Mouse (Mus musculus) right cerebral cortex, adult 18-20 months (tissue): ENCODE data around the gene H3f3b.
A peak's percentile ranks its signal among the peaks of the same experiment; 100 is the strongest.
"Not testable (repeated sequence)": the region's sequence is repeated elsewhere in the genome, so short reads cannot be mapped to it uniquely, and the experiment has no call there.

Source experiments
- DNase-seq: peaks from one replicate; pipeline ENCODE4 v3.0.0; 2022; ENCODE audit warnings: mixed read lengths

The H3f3b gene

GRCm38 (mm10) chr11:116045173-116045572, 17.4 kb upstream of the H3f3b start:
- no peak for DNase-seq

GRCm38 (mm10) chr11:116043286-116043685, 15.5 kb upstream of the H3f3b start:
- no peak for DNase-seq

DNA sequence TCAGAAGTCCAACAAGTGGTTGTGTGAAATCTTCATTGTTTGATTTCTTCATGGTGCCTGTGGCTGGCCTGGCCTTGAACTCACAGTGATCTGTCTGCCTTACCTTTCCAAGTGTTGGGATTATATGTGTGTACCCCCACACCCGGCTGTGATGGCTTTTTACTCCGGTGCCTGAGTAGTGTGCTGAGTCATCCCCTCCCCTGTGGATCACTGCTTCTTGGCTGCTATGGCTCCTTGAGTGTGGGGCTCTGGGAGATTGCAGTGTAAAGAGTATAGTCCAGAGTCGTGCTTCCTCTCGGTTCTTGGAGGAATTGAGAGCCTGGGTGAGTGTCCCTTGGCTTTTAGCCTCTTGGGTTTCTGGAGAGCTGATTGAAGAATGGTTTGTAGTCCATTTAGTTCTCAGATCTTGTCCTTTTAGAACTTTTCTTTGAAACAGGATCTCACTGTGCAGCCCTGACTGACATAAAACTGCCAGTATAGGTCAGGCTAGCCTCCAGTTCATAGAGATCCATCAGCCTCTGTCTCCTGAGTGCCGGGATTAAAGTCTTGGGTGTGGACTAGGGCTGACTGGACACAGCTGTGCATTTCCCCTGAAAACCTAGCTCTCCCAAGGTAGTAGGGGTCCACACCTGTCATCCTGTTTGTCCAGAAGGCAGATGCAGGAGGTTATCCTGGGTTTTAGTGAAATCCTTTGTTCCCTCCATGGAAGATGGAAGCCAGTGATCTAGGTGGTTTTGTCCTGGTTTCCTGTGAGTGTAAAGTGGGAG, 14.8 kb upstream of the H3f3b start:
- DNase-seq: no peak

GRCm38 (mm10) chr11:116041833-116042232, 14.1 kb upstream of the H3f3b start:
- DNase-seq: no peak

GRCm38 (mm10) chr11:116040593-116040992, 12.8 kb upstream of the H3f3b start:
- DNase-seq: no peak

GRCm38 (mm10) chr11:116037826-116038225, 10.1 kb upstream of the H3f3b start:
- DNase-seq: no peak

DNA sequence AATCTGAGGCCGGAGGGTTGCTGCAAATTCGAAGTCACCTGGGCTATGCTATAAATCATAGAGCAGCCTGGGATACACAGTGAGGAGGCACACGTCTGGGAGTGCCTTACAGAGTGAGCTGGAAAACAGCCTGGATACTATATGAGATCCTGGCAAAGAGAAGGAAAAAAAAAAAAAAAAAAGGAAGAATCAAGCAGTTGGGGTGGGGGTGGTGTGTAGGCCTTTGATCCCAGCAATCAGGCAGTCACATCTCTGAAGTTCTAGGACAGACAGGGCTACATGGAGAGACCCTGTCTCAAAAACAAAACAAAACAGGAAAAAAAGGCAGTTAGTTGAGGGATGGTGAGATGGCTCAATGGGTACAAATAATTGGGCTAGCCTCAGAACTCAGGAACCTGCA, 8.9 kb upstream of the H3f3b start:
- no peak for DNase-seq

DNA sequence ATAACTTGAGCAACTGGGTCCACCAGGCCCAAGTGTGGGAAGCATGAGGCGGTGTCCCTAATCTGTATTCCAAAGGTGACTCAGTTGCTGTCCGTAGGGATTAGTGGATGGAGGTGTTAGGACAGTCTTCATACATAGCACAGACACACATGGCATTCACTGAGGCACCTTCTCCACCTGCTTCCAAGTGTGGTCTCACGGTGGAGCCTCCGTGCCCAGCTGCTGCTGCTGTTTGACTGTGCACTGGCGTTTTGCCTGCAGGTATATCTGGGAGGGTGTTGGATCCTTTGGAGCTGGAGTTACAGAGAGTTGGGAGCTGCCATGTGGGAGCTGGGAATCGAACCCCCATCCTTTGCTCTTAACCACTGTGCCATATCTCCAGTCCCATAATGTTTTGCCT, 6.8 kb upstream of the H3f3b start:
- DNase-seq: no peak

- DNase-seq: peak; percentile 33
Measured at GRCm38 (mm10) chr11:116030898-116031845, 3.4 kb upstream of the H3f3b start.

- peak; percentile 98 for DNase-seq
Measured at GRCm38 (mm10) chr11:116030088-116030897, 2.5 kb upstream of the H3f3b start, which contains the start of gene Unk. Gene Unk, plus strand, starts transcription at chr11:116030322.

- no peak for DNase-seq
Measured at GRCm38 (mm10) chr11:116029086-116029865, 1.5 kb upstream of the H3f3b start.

GRCm38 (mm10) chr11:116028177-116028865, 559 bp upstream of the H3f3b start:
- no peak for DNase-seq

DNA sequence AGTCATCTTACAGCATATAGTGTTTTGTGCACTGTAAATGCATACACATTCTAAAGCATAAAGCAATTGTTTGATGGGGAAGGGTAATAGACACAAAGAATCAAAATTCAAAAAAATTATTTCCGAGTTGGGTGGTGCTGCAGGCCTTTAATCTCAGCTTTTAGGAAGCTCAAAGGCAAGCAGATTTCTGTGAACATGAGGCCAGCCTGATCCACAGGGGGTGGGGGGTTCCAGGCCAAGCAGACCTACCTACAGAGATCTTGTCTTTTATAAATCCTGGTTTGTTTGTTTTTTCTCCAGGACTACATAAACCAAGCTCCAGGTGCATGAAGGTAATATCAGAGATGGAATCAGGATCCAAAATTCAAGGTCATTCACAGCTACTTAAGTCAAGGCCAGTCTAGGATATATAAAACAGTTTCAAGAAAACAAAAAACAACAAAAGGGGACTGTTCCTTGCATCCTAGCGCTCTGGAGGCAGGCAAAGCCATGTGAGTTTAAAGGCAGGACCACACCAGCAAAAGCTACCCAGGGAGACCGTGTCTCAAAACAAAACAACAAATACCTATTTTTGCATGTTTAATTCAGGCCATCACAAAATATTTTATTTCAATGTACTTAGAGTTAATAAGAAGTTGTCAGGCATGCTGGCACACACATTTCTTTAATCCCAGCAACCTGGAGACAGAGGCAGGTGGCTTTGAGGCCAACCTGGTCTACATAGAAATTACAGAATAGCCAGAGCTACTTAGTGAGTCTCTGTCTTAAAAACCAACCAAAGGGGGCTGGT, 2.5 kb downstream of the H3f3b start:
- DNase-seq: no peak

DNA sequence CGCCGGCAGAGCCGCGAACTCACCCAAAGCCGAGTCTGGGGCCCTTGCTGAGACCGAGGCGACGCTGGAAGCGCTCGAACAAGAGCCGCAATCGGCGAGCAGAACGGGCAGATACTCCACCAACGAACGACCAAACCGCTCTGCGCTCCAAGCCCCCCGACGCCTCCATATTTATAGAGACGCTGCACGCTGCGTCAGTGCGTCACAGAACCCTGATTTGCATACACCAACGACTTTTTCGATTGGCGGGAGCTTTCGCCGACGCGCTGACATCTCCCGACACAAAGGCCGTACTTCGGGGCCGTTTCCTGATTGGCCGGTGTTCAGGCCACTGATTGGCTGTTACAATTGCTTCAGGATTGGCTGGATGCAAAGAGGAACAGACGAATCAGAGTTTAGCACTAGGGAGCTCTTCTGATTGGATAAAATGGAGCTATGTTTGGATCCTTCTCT, 3.4 kb downstream of the H3f3b start:
- peak; percentile 97 for DNase-seq

DNA sequence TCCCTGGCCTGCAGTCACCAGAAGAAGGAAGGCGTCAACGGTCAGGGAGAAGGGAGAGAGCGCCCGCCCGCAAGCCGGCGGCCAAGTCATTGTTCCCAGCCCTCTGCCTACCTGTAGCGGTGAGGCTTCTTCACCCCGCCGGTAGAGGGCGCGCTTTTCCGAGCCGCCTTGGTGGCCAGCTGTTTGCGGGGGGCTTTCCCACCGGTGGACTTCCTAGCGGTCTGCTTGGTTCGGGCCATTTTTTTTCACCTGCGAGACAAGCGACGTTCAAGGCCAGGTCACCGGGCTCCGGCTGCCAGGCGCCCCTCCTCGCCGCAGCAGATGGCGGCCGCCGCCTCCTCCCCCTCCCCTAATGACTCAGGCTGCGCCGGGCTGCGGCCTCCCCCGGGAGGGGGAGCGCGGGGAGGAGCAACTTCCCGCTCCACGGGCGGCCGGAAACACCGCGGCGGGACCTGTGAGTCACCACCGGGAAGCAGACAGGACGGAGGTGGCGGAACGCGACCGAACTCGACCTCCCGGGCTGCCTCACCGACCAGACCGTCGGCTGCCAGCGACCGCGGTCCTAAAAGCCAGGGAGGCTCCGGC, 3.9 kb downstream of the H3f3b start:
- peak; percentile 87 for DNase-seq

DNA sequence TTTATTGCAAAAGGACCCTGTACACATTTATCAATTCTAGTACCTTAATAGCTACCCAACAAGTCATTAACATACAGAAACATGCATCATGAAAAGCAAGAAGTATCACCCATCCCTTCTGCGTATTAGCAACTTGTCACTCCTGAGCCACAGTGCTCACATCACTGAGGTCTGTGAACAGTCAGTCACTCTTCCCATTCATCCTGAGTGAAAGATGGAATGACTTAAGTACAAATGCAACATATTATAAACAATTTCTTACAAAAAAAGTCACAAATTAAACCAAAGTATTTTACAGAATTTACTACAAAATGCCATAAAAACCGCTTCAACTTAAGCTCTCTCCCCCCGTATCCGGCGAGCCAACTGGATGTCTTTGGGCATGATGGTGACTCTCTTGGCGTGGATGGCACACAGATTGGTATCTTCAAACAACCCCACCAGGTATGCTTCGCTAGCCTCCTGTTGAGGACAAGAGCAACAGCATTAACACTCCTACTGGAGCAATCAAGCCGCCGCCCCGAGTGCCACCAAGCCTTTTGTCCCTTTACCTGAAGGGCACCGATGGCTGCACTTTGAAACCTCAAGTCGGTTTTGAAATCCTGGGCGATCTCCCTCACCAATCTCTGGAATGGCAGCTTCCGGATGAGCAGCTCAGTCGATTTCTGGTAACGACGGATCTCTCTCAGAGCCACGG, 4.5 kb downstream of the H3f3b start:
- not testable (repeated sequence) for DNase-seq

DNA sequence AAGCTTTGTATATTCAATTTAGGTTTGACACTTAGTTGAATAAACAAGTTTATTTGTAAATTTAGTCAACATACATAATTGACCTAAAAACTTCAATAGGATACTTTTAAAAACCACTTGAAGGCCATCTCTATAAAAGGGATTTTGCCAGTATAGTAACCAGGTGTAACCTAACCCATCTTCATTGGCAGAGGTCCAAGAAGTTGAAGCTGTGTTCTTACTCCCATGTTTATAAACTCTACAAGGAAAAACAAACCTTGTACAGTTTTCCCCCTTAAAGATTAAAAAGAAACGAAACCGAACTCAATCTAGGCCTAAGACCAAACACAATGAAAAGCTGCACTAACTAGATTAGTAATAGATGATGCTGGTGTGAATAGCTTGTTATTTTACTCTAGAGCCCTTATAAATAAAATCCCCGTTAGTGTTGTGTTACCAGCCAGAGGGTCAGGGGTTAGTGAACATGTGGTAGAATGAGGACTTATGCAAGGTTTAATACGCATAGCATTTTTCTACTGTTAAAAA, 5.4 kb downstream of the H3f3b start:
- DNase-seq: no peak

DNA sequence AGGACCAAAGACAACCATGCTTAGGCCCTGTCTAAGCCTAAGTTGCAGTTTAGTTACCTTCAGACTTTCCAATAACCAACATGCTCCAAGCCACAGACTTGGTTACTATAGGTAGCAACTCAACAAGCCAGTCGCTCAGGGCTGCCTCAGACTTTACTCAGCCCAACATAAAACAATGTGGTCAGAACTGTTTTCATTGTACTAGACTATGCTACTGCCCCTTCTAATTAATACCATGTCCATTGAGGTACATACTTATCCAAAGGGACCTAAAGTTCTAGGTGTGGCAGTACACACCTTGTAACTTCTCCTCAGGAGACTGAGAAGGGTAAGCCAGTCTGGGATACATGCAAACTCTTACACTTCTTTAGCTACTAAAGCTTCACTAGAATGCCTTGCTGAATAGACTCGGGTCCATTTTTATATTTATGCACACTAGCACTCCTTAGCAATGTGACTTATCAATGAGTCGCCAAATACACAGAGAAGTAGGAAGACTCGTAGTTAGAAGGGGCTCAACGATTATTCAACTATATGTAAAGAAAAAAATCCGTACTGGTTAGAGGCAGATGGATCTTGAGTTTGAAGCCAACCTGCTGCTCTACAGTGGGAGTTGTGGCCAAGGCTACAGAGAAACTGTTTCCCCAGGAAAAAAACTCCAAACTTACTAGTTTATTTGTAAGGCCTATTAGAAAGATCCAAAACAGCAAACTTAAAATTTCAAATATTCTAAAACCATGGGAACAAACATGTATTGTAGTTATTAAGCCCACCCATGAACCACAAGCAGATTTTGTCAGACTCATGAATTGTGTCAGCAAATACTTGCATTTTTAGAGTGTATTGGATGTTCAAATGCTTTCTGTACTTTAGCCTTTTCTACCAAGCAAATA, 6.2 kb downstream of the H3f3b start:
- no peak for DNase-seq
